Mouse (Mus musculus): ENCODE data around the gene Nfyc.

Nfyc gene

DNA sequence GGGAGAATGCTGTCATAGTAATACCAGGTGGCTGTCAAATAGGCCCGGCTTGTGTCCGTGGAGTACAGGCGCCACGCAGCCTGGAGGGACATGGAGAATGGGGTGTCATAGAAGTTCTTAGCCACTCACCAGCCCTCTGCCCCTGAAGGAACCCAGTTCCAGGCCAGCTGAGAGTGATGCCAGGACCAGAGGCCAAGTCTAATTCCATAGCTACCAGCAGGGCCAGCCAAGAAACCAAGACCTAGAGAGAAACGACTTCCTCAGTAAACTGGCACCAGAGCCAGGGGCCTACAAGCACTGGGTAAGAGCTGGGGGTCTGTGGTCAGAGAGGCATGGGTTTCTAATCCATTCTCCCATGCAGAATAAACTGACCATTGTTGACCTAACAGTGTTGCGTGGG is 118.4 kb downstream of the Nfyc start:
- no peak for DNase-seq

DNA sequence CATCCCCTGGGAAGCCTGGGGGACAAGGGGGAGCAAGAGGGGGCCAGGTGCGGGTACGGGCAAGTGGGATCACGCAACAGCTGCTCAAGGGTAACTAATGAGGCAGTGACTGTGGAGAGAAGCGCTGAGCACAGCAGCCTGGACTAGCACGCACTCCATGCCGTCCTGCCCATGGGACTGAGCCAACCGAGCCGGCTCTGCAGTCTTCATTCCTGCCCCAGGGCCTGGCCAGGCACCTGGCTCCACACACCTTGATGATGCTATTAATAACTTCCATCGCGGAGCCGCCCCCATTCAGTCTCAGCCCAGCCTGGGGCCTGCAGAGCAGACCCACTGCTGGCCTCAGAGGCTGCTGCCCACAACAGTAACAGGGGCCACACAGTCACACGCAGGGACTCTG is 119.1 kb downstream of the Nfyc start:
- DNase-seq, result no peak

All from lung, adult 18-20 months (tissue).